Mouse (Mus musculus) inflammation-experienced regulatory T-cells, adult 6 months (primary cell): Measurements from ENCODE around the gene Gm9507. TPM values are rescaled to one million over a fixed set of nuclear protein-coding genes. Genes with fewer than 3 reads are reported as not detected.
"Not testable (repeated sequence)": the region's sequence is repeated elsewhere in the genome, so short reads cannot be mapped to it uniquely, and the experiment has no call there.

Experiments used
- ATAC-seq: one replicate; pipeline ENCODE4 v1.8.0; 2017
- polyA plus RNA-seq, 3 experiments: library from polyadenylated mRNA; unstranded; fragments of 100-300 nt; shearing (Covaris generic); gene quantifications; one replicate each; pipeline ENCODE4 v1.2.1; 2017

Gene Gm9507
- polyA plus RNA-seq, 3 experiments from 2014 or later = not detected

GRCm38 (mm10) chr10:77771225-77771624 lies 40.4 kb downstream of the Gm9507 start, which contains the start of gene Gm3238:
TSS of gene Gm3238 (minus strand) at chr10:77771325.
- not testable (repeated sequence) for ATAC-seq

GRCm38 (mm10) chr10:77769727-77770126 lies 41.9 kb downstream of the Gm9507 start:
- ATAC-seq = no peak

Other genes starting within 250 kb of the Gm9507 start
- 100 to 1,000 TPM in 2 of 3 experiments, 10 to 100 TPM in 1; 83.7 to 113 (median 112) TPM for gene Pttg1ip, start 230.1 kb downstream of the Gm9507 start, polyA plus RNA-seq
- 10 to 100 TPM; 73.1 to 90.7 (median 74.3) TPM for gene Sumo3, start 205.7 kb downstream of the Gm9507 start, polyA plus RNA-seq
- 10 to 100 TPM in 1 of 3 experiments, 1 to 10 TPM in 1, not detected in 1; 3.6 to 10.0 TPM for gene Gm49325, start 205.6 kb downstream of the Gm9507 start, polyA plus RNA-seq
- 10 to 100 TPM; 41.1 to 55.4 (median 50.1) TPM for gene Ube2g2, start 189.6 kb downstream of the Gm9507 start, polyA plus RNA-seq
- under 1 TPM; 0.26 to 0.54 (median 0.28) TPM for gene Tspear, start 125.3 kb downstream of the Gm9507 start, polyA plus RNA-seq
- gene Gm19402, start 121.1 kb downstream of the Gm9507 start, polyA plus RNA-seq = not detected
- not detected for gene Gm9508, start 114.6 kb downstream of the Gm9507 start, polyA plus RNA-seq
- gene Gm10272, start 105.2 kb downstream of the Gm9507 start, polyA plus RNA-seq = not detected
- not detected for gene Gm10024, start 100.4 kb downstream of the Gm9507 start, polyA plus RNA-seq
- not detected for gene Gm10142, start 96.0 kb downstream of the Gm9507 start, polyA plus RNA-seq
- gene Krtap12-1, start 91.2 kb downstream of the Gm9507 start, polyA plus RNA-seq = not detected
- not detected for gene Gm10100, start 85.4 kb downstream of the Gm9507 start, polyA plus RNA-seq
- gene Gm18596, start 69.2 kb downstream of the Gm9507 start, polyA plus RNA-seq = not detected
- not detected for gene Gm9736, start 60.5 kb downstream of the Gm9507 start, polyA plus RNA-seq
- gene Gm3233, start 52.2 kb downstream of the Gm9507 start, polyA plus RNA-seq = not detected
- not detected for gene Gm3238, start 40.5 kb downstream of the Gm9507 start, polyA plus RNA-seq
- gene Gm7138, start 34.9 kb downstream of the Gm9507 start, polyA plus RNA-seq = not detected
- gene Gm3250, start 29.3 kb downstream of the Gm9507 start, polyA plus RNA-seq = not detected
- not detected for gene Gm7137, start 23.6 kb downstream of the Gm9507 start, polyA plus RNA-seq
- gene Gm9639, start 16.8 kb downstream of the Gm9507 start, polyA plus RNA-seq = not detected
- gene Gm19668, start 12.7 kb downstream of the Gm9507 start, polyA plus RNA-seq = not detected
- gene Gm2696, start 2.8 kb upstream of the Gm9507 start, polyA plus RNA-seq = not detected
- gene Krtap10-4, start 15.3 kb upstream of the Gm9507 start, polyA plus RNA-seq = not detected
- not detected for gene Krtap10-10, start 24.1 kb upstream of the Gm9507 start, polyA plus RNA-seq
- gene Gm36176, start 35.0 kb upstream of the Gm9507 start, polyA plus RNA-seq = not detected
- gene Gm10318, start 41.0 kb upstream of the Gm9507 start, polyA plus RNA-seq = not detected
- not detected for gene Gm3285, start 50.1 kb upstream of the Gm9507 start, polyA plus RNA-seq
- gene Lrrc3, start 90.7 kb upstream of the Gm9507 start, polyA plus RNA-seq = not detected
- gene Trpm2, start 158.7 kb upstream of the Gm9507 start, polyA plus RNA-seq = under 1 TPM in 2 of 3 experiments, not detected in 1; 0.13 to 0.59 TPM
- 1 to 10 TPM; 5.9 to 9.5 (median 7.7) TPM for gene 1810043G02Rik, start 166.7 kb upstream of the Gm9507 start, polyA plus RNA-seq
- 10 to 100 TPM; 58.9 to 60.6 (median 59.1) TPM for gene Pfkl, start 198.2 kb upstream of the Gm9507 start, polyA plus RNA-seq
- gene Dnmt3l, start 230.1 kb upstream of the Gm9507 start, polyA plus RNA-seq = not detected
- under 1 TPM in 2 of 3 experiments, not detected in 1; 0.23 to 0.34 TPM for gene Aire, start 231.8 kb upstream of the Gm9507 start, polyA plus RNA-seq